Mouse (Mus musculus) layer of hippocampus, postnatal 36 days (tissue): ENCODE data around the gene Gm8720. TPM values are rescaled to one million over a fixed set of nuclear protein-coding genes. Genes with fewer than 3 reads are reported as not detected.
"Not testable (repeated sequence)": the region's sequence is repeated elsewhere in the genome, so short reads cannot be mapped to it uniquely, and the experiment has no call there.

Experiments used
- DNase-seq, 2 experiments: peaks; one replicate each; pipeline ENCODE4 v3.0.0; 2022
- total RNA-seq, 2 experiments: library from RNA; stranded (reverse); gene quantifications; 2 replicates each; pipeline ENCODE4 v1.2.3; 2021

The Gm8720 gene
- total RNA-seq: not detected

DNA sequence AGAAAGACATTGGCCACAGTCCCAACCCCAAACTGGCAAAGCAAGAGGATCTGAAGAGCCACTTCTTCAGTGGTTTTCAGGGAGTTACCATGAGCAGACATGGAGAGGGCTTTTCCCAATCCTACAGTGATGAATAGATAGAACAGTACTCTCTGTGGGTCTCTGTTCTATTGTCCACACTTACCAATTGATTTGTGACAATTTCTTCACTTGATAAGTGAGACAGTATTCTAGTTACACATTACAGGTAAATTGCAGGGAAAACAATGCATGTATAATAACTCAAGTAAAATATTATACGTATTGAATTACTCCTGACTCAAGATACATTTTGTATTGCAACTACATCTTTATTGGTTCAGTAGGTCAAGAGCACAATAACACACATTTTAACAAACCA lies at the start of gene Gm8720:
Gene Gm8720 (minus strand): TSS at position 101 of the 400 bp plus-strand sequence.
- DNase-seq: not testable (repeated sequence)

DNA sequence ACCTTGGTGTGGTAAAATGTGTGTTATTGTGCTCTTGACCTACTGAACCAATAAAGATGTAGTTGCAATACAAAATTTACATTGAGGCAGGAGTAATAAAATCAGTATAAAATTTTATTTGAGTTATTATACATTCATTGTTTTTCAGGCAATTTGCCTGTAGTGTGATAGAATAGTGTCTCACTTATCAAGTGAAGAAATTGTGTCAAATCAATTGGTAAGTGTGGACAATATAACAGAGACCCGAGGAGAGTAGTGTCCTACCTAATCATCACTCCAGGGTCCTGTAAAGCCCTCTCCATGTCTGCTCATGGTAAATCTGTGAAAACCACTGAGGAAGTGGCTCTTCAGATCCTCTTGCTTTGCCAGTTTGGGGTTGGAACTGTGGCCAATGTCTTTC lies 12.0 kb downstream of the Gm8720 start, which contains the start of gene Vmn1r163:
Gene Vmn1r163 (plus strand): TSS at position 301 of the 400 bp plus-strand sequence.
- DNase-seq: not testable (repeated sequence)

DNA sequence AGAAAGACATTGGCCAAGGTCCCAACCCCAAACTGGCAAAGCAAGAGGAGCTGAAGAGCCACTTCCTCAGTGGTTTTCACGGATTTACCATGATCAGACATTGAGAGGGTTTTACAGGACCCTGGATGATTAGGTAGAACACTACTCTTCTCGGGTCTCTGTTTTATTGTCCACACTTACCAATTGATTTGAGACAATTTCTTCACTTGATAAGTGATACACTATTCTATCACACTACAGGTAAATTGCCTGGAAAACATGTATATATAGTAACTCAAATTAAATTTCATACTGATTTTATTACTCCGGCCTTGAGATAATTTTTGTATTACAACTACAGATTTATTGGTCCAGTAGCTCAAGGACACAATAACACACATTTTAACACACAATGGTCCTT lies 47.4 kb downstream of the Gm8720 start, which contains the start of gene Gm4216:
Gene Gm4216 (minus strand): TSS at position 101 of the 400 bp plus-strand sequence.
- DNase-seq: not testable (repeated sequence)

Other genes with a start within 250 kb of the Gm8720 start
- not detected for gene Vmn1r159, start 223.9 kb downstream of the Gm8720 start, total RNA-seq
- gene Vmn1r160, start 196.2 kb downstream of the Gm8720 start, total RNA-seq: not detected
- gene Gm4214, start 82.8 kb downstream of the Gm8720 start, total RNA-seq: not detected
- gene Gm4216, start 47.5 kb downstream of the Gm8720 start, total RNA-seq: not detected
- not detected for gene Vmn1r163, start 11.9 kb downstream of the Gm8720 start, total RNA-seq
- gene Gm10662, start 77.0 kb upstream of the Gm8720 start, total RNA-seq: not detected
- not detected for gene Vmn1r165, start 149.9 kb upstream of the Gm8720 start, total RNA-seq
- gene Vmn1r166, start 184.2 kb upstream of the Gm8720 start, total RNA-seq: not detected
- not detected for gene Gm6902, start 211.4 kb upstream of the Gm8720 start, total RNA-seq
- not detected for gene Nlrp4e, start 233.7 kb upstream of the Gm8720 start, total RNA-seq